Mouse (Mus musculus) heart, adult 2 months (tissue): ENCODE measurements at regions not wholly inside any gene's neighbourhood (a gene's known extent, or its start where the extent isn't known, plus 50 kb on each side); places are given as distances from the start of the nearest gene placed in this dataset.

Experiments used
- CTCF ChIP-seq: fragments of 200-600 bp; IDR thresholded peaks from 2 replicates; pipeline ENCODE4 v1.8.1; 2022; ENCODE audit warnings: antibody characterized with exemption, mild to moderate bottlenecking, moderate library complexity
- EP300 ChIP-seq: fragments of 200-500 bp; IDR thresholded peaks from 2 replicates; pipeline ENCODE4 v1.6.1; 2011; ENCODE audit warnings: low read depth, low read length, control low read depth; ENCODE audit not compliant: insufficient read depth
- POLR2A ChIP-seq: fragments of 200-500 bp; IDR thresholded peaks from 2 replicates; pipeline ENCODE4 v1.6.1; 2011; ENCODE audit warnings: mild to moderate bottlenecking, low read depth, low read length, control low read depth; ENCODE audit not compliant: insufficient read depth

- no peak for TF ChIP-seq CTCF
- TF ChIP-seq POLR2A, result no peak
- TF ChIP-seq EP300, result no peak
Observed at GRCm38 (mm10) chr14:25268090-25268631, 190.8 kb upstream of the Zmiz1 start.
